8 mouse cellular contexts compared by ENCODE assay signal in genomic region chr14:51984247-51985231, GRCm38 (mm10). TPM values are rescaled to one million over a fixed set of nuclear protein-coding genes. Genes with fewer than 3 reads are reported as not detected.
DNase-seq lines count a peak whose midpoint lies in the region; ATAC-seq and TF ChIP-seq lines count a peak whose summit lies in the region.

Arhgef40 (plus strand) TSS chr14:51984719.

- TF ChIP-seq CTCF in forebrain, postnatal 0 days (IDR thresholded peaks at IDR 0.05; ENCODE audit: low read depth), result no peak

- H3K4me3 ChIP-seq in forebrain, postnatal 0 days (ENCODE audit: low read depth, low read length), result peak within 1 kb of the TSS; percentile 70
- peak within 1 kb of the TSS; percentile 82 for H3K4me3 ChIP-seq in hindbrain, embryonic 10.5 days

- DNase-seq in T-cell, adult 2 months (ENCODE audit: low spot score), result peak; percentile 28
- peak; percentile 52 for DNase-seq in cerebellum, adult 8-10 months
- DNase-seq in forebrain, postnatal 0 days, result peak; percentile 84
- DNase-seq in hindbrain, embryonic 10.5 days (ENCODE audit: low spot score), result peak; percentile 85
- peak; percentile 65 to 70 for DNase-seq in layer of hippocampus, postnatal 36 days
- peak; percentile 87 to 91 for DNase-seq in lung, postnatal 4 days
- DNase-seq in right cerebral cortex, postnatal 10 days (ENCODE audit: low spot score in 2 of 2), result peak; percentile 85 to 87
- peak; percentile 86 for DNase-seq in yolk sac, embryonic 10.5 days (ENCODE audit: low spot score)

- peak; percentile 86 for ATAC-seq in forebrain, postnatal 0 days

- H3K9ac ChIP-seq in forebrain, postnatal 0 days, result peak within 1 kb of the TSS; percentile 82

- 0 out of 2 replicates have a peak, but pooled peaks cover 4% of the 10 kb centered on the region for H3K4me1 ChIP-seq in forebrain, postnatal 0 days (ENCODE audit: insufficient read depth)
- peaks cover 50% of the 10 kb centered on the region for H3K4me1 ChIP-seq in hindbrain, embryonic 10.5 days (replicated peaks)

- H3K27ac ChIP-seq in forebrain, postnatal 0 days (ENCODE audit: low read depth, low read length), result peak within 1 kb of the TSS; percentile 88
- peak within 1 kb of the TSS; percentile 97 for H3K27ac ChIP-seq in hindbrain, embryonic 10.5 days

- peak within 1 kb of the TSS; percentile 85 for H3K4me2 ChIP-seq in forebrain, postnatal 0 days (ENCODE audit: low read depth)

- WGBS in forebrain, postnatal 0 days, result under 1% methylated on average over 55 of the region's 74 CpGs
- WGBS in hindbrain, embryonic 10.5 days, result under 1% methylated on average over 71 of the region's 74 CpGs

- H3K36me3 ChIP-seq in forebrain, postnatal 0 days (ENCODE audit: insufficient read depth), result peaks cover 15% of the 10 kb centered on the region
- peaks cover 24% of the 10 kb centered on the region for H3K36me3 ChIP-seq in hindbrain, embryonic 10.5 days

- no peaks in the 10 kb centered on the region for H3K27me3 ChIP-seq in forebrain, postnatal 0 days (ENCODE audit: insufficient read depth, low read length)
- H3K27me3 ChIP-seq in hindbrain, embryonic 10.5 days (ENCODE audit: insufficient read depth, poor library complexity, severe bottlenecking), result no peaks in the 10 kb centered on the region

- no peaks in the 10 kb centered on the region for H3K9me3 ChIP-seq in forebrain, postnatal 0 days (ENCODE audit: low read length)
- no peaks in the 10 kb centered on the region for H3K9me3 ChIP-seq in hindbrain, embryonic 10.5 days

RNA-seq across cellular contexts. Expression of gene Arhgef40, which starts in this region (rescaled TPM):
- total RNA-seq in forebrain, postnatal 0 days (2014; rRNA removed), result 61.6 and 84.6 TPM in 2 replicates
- polyA plus RNA-seq in forebrain, postnatal 0 days (2015; fragmentation: Nextera tagmentation; extraction: Ambion mirVana), result 27.3 and 46.8 TPM in 2 replicates
- 100 and 106 TPM in 2 replicates for polyA plus RNA-seq in hindbrain, embryonic 10.5 days (2016; fragmentation: Nextera tagmentation; extraction: Ambion mirVana)
- 10 to 100 TPM; 31.4 to 39.9 TPM for total RNA-seq in layer of hippocampus, postnatal 36 days (2021)

Comparison
In these comparisons a context has a peak if more than half of its experiments do, and no peak if none do; other contexts are left out.
1. Peak in every context shown above with its lines: DNase-seq, ATAC-seq, H3K4me3 ChIP-seq and H3K27ac ChIP-seq.
2. DNase-seq: peak in every context shown above with its lines; median percentile 89 in lung, postnatal 4 days; 86 in right cerebral cortex, postnatal 10 days; 86 in yolk sac, embryonic 10.5 days; 85 in hindbrain, embryonic 10.5 days; 84 in forebrain, postnatal 0 days; 68 in layer of hippocampus, postnatal 36 days; 52 in cerebellum, adult 8-10 months; 28 in T-cell, adult 2 months.